Mouse (Mus musculus): ENCODE results near the gene Ptprn2.

Ptprn2 gene

GRCm38 (mm10) chr12:117214272-117214671 is 728.8 kb downstream of the Ptprn2 start:
- DNase-seq (ENCODE audit: low read depth, low spot score): no peak

DNA sequence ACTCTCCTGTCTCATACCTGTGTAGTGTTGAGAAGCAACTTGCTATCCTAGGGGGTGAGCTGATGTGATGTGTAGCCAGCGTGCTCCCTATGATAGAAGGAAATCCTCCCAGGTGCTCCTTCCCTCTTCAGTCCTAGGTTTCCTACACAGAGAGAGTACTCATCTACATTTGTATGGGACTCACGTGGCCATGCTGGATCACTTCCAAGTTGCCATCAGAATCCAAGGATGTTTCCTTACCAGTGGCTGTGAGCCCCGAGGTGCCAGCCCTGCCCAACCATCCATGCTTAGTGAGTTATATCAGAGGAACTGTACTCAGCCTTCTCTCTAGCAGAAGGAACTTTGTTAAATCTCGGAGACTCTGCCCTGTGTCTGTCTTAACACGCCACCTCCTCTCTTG is 729.4 kb downstream of the Ptprn2 start:
- DNase-seq (ENCODE audit: low read depth, low spot score): no peak

- DNase-seq (ENCODE audit: low read depth, low spot score): no peak
These were observed 736.4 kb downstream of the Ptprn2 start for GRCm38 (mm10) chr12:117221909-117222308.

GRCm38 (mm10) chr12:117224036-117224435 is 738.5 kb downstream of the Ptprn2 start:
- DNase-seq (ENCODE audit: low read depth, low spot score): no peak

GRCm38 (mm10) chr12:117227236-117227635 is 741.7 kb downstream of the Ptprn2 start:
- no peak for DNase-seq (ENCODE audit: low read depth, low spot score)

- DNase-seq (ENCODE audit: low read depth, low spot score): no peak
These were observed 743.9 kb downstream of the Ptprn2 start for GRCm38 (mm10) chr12:117229442-117229841.

- DNase-seq (ENCODE audit: low read depth, low spot score): no peak
These were observed 744.8 kb downstream of the Ptprn2 start for GRCm38 (mm10) chr12:117230282-117230681.

- DNase-seq (ENCODE audit: low read depth, low spot score): no peak
These were observed 746.3 kb downstream of the Ptprn2 start for GRCm38 (mm10) chr12:117231850-117232249.

DNA sequence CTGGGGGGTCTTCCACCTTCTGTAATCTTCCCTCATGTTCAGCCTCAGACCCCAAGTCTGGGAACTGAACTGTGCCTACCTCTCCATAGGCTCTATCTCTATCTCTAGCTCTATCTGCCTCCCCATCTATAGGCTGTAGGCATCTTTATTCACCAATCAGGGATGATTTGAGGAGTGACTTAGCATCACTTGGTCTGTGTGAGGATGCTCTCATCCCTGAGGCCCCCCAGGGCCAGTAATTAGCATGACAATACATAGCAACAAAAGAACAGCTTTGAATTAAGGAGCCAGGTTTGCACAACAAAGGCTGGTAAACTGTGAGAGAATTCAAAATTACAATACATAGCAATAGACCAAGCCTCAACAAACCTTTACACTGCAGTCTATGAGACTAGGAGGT is 749.6 kb downstream of the Ptprn2 start:
- no peak for DNase-seq (ENCODE audit: low read depth, low spot score)

DNA sequence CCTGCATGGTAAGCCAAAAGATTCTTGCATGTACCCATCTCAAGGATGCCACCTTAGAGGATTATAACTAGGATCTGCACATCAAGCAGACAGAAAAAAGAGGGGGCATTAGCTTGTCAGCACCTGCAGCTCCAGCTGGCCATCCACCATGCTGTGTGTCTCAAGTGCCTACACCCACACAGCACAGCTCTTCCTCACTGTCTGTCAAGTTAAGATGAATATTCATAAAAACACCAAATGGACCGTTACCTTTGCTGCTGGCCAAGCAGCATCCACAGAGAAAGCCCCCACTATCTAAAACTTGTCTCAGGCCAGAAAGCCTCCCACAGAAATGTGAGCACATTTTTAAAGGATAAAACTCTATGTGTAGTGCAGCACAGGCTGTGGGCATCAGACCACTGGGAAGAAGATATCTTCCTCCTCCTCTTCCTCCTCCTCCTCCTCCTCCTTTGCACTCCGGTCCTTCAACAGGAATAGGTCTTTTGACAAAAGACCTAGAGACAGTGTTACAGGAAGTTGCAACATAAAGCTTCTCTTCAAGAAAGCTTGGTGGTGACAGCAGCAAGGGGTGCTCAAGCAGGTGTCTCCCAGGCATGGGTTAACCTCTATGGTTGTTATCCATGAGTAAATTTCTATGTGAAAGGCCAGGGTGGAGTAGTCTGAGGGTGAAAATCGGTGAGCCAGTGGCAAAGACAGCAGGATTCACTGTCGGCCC is 750.7 kb downstream of the Ptprn2 start:
- DNase-seq (ENCODE audit: low read depth, low spot score): no peak

DNA sequence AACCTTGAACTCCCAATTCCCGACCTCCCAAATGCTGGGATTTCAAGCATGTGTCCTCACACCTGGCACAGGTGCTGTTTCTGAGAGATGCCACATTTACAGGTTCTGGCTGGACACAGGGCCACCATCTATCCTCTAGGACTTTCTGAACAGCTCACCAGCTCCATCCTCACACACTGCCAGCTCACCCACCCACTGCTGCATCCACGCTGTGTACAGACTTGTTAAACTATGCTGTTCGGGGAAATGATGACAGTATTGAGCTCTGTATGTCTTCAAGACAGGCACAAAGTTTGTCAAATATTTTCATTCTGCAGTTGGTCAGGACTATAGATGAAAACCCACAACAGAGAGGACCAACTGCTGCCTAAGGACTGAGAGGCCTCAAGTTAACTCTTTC is 751.5 kb downstream of the Ptprn2 start:
- DNase-seq (ENCODE audit: low read depth, low spot score): no peak

GRCm38 (mm10) chr12:117239927-117240715 is 754.6 kb downstream of the Ptprn2 start:
- DNase-seq (ENCODE audit: low read depth, low spot score): no peak

DNA sequence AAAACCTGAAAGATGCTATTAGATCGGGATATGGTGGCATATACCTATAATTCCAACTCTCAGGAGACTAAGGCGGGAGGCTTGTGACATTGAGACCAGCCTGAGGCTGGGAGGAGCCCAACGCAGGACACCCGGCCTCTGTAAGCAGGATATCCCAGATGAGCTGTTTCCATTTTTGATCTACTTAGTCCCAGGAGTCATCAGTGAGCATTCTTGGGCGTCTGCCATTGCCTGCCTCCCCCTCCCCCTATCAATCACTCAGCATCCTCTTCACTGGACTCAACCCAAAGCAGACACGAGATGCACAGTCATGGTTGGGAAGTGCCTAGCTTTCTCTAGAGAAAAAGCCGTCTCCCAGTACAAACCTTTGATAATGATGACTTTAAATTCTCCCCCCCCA is 756.7 kb downstream of the Ptprn2 start:
- no peak for DNase-seq (ENCODE audit: low read depth, low spot score)

DNA sequence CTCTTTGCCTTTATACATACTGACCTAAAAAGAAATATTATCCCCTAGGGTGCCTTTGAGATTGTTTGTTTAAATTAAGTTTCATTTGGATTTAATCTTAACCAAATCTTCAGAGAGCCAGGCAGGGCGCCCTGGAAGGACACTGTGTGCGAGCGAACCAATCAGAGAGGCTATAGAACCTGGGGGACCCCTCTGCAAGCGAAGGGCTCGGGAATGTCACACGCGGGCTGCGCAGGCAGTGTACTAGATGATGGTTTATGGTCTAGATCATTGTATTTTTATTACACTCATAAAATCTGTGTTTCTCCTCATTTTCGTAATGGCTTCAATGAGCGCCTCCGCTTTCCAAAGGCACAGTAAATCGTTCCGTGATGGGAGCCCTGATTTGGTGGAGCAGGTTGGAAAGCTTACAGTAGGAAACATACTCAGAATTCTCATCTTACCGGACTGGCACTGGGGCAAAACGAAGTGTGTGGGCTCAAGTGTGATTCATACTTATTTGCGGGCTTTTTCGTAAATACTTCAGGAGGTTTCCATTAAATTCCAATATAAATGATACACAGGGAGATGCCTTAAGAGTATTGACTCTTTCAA is 760.5 kb downstream of the Ptprn2 start:
- DNase-seq (ENCODE audit: low read depth, low spot score): no peak

DNA sequence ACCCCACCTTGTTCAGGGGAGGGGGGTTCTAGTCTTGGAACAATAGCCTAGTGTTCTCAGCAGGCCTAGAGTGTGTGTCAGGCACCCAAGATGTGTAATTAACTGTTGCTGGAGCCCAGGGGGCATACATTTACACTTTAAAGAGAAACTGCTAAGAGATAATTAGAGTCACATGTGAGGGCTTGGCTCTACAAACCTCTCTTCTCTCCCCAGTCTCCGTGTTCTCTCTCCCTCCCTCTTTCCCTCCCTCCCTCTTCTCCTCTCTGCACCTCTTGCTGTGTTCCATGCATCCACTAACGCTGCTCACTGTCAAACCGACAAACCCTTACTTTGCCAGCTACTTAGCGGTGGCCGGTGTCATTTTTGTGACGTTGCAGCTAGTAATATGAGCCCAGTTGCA is 764.9 kb downstream of the Ptprn2 start:
- DNase-seq (ENCODE audit: low read depth, low spot score): no peak

DNA sequence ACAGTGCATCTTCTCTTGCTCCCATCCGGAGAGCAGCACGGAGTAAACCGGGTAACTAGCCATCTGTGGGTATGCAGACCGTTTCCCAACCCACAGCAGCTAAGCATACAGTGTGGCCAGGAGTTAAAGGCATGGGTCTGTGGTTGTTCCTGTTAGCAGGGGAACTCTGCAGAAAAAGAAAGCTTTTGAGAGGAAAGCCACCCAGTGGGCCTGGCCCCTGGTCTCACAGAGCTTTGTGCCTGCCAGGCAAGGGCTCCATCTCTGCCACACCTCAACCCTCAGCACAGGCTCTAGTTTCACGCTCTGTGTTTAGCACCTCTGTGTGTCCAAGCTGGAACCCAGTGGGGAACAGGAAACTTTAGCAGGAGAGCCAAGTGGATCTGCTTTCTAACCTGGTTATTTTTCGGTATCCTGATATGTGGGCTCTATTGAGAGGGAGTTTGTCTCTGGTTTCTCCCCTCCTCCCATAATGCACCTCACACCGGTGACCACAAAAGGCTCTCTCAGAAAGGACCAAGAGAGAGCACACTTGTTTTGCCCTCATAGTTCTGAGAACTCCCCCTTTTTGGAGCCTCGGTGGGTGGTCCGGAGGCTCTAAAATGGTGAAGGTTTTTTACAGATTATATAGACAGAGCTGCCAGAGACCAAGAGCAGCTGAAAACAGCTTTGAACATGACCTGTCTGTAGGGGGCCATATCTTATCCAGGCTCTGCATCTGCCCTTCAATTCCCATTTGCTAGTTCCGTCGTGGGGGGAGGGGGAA is 766.3 kb downstream of the Ptprn2 start:
- no peak for DNase-seq (ENCODE audit: low read depth, low spot score)

GRCm38 (mm10) chr12:117252426-117252779 is 766.9 kb downstream of the Ptprn2 start:
- DNase-seq (ENCODE audit: low read depth, low spot score): no peak

DNA sequence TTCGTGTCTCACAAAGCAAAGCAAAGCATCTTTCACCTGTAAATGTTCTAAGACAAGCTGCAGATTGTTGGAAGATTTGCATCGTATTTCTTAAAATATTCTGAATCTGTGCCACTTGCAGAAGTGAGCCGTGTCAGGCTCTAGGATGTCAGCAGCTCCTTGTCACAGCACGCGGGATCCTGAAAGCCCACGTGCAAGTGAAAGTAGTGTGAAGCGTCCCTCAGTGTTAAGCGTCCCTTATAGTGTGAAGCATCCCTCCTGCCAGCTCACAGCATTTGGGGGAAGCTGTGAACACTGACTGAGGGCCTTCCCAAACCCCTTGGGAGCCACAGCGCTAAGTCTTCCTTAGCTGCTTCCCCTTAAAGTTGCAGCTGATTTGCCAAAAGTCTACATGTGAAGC is 768.8 kb downstream of the Ptprn2 start:
- DNase-seq (ENCODE audit: low read depth, low spot score): no peak

- DNase-seq (ENCODE audit: low read depth, low spot score): no peak
These were observed 769.8 kb downstream of the Ptprn2 start for GRCm38 (mm10) chr12:117255325-117255724.

GRCm38 (mm10) chr12:117255776-117256342 is 770.3 kb downstream of the Ptprn2 start:
- no peak for DNase-seq (ENCODE audit: low read depth, low spot score)

DNA sequence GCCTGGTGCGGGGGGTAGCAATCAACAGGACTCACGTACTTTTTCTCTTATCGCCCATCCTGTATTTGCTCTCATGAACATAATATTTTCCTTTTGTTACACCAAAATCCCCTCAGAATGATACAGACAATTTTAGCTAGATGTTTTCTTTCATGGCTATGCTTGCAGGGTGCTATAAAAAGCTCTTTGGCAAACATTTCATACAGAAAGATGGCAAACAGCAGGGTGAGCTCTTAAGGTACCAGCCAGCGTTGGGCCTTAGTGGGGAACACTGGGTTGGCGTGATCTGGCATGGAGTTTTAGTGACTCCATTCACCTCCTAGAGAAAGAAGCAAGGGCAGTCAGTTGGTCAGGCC is 771.3 kb downstream of the Ptprn2 start:
- DNase-seq (ENCODE audit: low read depth, low spot score): no peak
